Mouse (Mus musculus) bone marrow, adult 2 months (tissue): Measurements from ENCODE around the gene Ect2. TPM values are rescaled to one million over a fixed set of nuclear protein-coding genes. Genes with fewer than 3 reads are reported as not detected.

ENCODE experiments used
- H3K27ac ChIP-seq: fragments of 200-500 bp; 2 replicates; pipeline ENCODE4 v1.5.1; 2012; ENCODE audit warnings: low read depth, mild to moderate bottlenecking, control low read depth, inconsistent platforms, low read length; ENCODE audit not compliant: control insufficient read depth, poor library complexity, insufficient read depth
- H3K4me1 ChIP-seq: fragments of 200-500 bp; 2 replicates; pipeline ENCODE4 v1.6.1; 2011; ENCODE audit warnings: low read length; ENCODE audit not compliant: control insufficient read depth, insufficient read depth
- H3K4me3 ChIP-seq: fragments of 200-500 bp; replicated peaks from 2 replicates; pipeline ENCODE3; 2011; ENCODE audit warnings: mild to moderate bottlenecking, low read depth, low read length, control low read depth; ENCODE audit not compliant: control insufficient read depth
- CTCF ChIP-seq: fragments of 200-500 bp; IDR thresholded peaks from 2 replicates; pipeline ENCODE4 v1.5.1; 2011; ENCODE audit warnings: low read length, control low read depth; ENCODE audit not compliant: control insufficient read depth, insufficient read depth
- POLR2A ChIP-seq: fragments of 200-500 bp; IDR thresholded peaks from 2 replicates; pipeline ENCODE4 v1.6.1; 2011; ENCODE audit warnings: low read depth, mild to moderate bottlenecking, control low read depth, low read length, borderline replicate concordance; ENCODE audit not compliant: control insufficient read depth
- WGBS: fragments of 180-500 bp; shearing (Covaris S2); methylation state at CpG from one replicate; pipeline ENCODE4 v1.1.7; 2018; 5-methylcytosine and 5-hydroxymethylcytosine counted together
- polyA plus RNA-seq: library from polyadenylated mRNA; stranded (reverse); fragments of >200 nt; gene quantifications from 2 replicates; pipeline ENCODE4 v1.2.4, GENCODE M21; 2011; ENCODE audit warnings: low replicate concordance; ENCODE audit not compliant: missing spikeins, insufficient read depth, insufficient read length

The Ect2 gene
- polyA plus RNA-seq, 1 experiment: 28.8 TPM

DNA sequence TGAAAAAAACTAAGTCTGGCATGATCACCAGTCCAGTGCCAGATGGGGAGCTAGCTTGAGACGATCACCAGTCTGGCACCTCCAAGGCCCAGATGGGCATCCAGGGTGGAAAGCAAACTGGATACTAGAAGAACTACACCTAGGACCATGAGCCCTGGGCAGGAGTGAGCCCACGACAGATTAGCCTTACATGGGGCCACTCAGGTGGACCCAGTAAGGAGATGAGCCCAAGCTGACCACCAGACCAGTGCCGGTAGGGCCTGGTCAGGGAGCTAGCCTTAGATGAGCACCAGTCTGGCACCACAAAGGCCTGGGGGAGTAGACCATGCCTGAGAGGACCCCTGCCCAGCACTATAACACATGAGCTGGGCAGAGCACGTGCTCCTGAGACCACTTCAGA lies 44.6 kb downstream of the Ect2 start:
- no peak for TF ChIP-seq CTCF
- TF ChIP-seq POLR2A: no peak
- WGBS: 91% methylated on average over 4 of the region's 4 CpGs
- Histone ChIP-seq H3K4me1 (no peaks in the 10 kb centered on the region), H3K4me3 (no peak overlapping the region), H3K27ac (no peak overlapping the region)

DNA sequence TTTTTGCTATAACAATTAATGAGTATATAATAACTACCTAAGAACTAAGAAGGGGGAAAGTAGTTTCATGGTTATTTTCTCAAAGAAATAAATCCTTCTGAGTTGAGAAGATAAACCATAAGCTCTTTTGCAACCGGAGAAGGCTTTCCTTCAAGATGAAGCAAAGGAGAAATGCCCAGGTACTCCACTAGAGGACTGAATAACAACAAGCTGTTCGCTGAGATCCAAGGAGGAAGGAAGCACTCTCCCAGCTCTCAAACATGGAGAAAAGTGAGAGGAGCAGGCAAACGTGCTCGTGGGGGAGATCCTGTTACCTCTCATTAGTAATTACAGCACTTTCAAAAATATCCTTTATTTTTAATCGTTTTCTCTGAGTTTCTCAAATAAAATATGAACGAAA lies 46.5 kb downstream of the Ect2 start:
- TF ChIP-seq POLR2A (no peak), CTCF (no peak)
- Histone ChIP-seq H3K27ac (no peak overlapping the region), H3K4me1 (no peaks in the 10 kb centered on the region), H3K4me3 (no peak overlapping the region)
- WGBS: 84% methylated on average over 6 of the region's 6 CpGs

DNA sequence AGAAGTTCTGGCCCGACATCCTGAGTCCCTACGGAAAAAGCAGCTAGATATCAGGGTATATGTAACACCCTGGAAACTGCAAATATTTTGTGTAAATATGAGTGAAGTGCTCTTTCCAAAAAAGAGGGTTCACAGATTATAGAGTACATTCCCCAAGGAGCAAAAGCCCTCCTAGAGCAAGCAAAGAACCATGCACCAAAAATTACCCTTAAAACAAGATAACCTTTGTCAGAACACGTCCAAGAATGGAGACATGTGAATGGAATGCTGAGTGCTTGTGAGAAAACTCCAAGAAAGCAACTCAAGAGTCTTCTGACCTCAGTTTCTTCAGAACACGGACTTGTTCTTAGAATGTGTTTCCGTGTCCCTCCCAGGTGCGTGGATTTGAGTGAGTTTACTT lies 50.7 kb downstream of the Ect2 start:
- Histone ChIP-seq H3K27ac (no peak overlapping the region), H3K4me1 (no peaks in the 10 kb centered on the region), H3K4me3 (no peak overlapping the region)
- WGBS: 97% methylated on average over 6 of the region's 6 CpGs
- TF ChIP-seq CTCF (no peak), POLR2A (no peak)

DNA sequence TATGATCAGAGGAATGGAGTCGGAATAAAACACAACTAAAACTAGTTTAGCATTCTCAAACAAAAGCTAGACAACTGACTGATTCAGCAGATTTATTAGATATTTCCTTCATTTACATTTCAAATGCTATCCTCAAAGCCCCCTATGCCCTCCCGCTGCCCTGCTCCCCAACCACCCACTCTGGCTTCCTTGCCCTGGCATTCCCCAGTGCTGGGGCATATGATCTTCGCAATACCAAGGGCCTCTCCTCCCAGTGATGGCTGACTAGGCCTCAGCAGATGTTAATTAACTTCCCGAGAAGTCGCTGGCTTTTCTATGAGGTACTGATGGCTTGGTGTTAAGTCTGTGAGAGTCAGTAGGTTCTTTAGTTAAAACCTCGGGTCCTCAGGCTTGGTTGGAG lies 55.0 kb downstream of the Ect2 start:
- no peak overlapping the region for H3K4me3 ChIP-seq
- TF ChIP-seq POLR2A (no peak), CTCF (no peak)
- H3K4me1 ChIP-seq: no peaks in the 10 kb centered on the region
- H3K27ac ChIP-seq: no peak overlapping the region
- 93% methylated on average over 6 of the region's 6 CpGs for WGBS

DNA sequence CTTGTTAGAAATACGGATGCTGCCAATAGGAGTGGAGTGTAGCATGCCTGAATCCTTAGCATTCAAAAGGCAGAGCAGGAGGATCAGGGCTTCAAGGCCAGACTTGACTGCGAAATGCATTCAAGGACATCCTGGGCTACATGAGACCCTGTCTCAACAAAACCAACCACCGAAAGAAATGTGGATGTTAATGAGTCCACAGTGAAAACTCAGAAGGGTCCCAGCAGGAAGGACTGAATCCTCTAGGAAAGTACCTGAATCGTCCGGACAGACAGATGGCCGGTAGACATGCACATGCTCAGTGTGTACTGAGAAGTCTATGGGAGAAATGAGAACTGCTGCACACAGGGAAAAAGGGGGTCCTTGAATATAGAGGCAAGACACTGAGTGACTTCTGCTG lies 67.5 kb downstream of the Ect2 start:
- H3K4me3 ChIP-seq: no peak overlapping the region
- WGBS: 97% methylated on average over 6 of the region's 6 CpGs
- H3K4me1 ChIP-seq: no peaks in the 10 kb centered on the region
- TF ChIP-seq CTCF (no peak), POLR2A (no peak)
- H3K27ac ChIP-seq: no peak overlapping the region

DNA sequence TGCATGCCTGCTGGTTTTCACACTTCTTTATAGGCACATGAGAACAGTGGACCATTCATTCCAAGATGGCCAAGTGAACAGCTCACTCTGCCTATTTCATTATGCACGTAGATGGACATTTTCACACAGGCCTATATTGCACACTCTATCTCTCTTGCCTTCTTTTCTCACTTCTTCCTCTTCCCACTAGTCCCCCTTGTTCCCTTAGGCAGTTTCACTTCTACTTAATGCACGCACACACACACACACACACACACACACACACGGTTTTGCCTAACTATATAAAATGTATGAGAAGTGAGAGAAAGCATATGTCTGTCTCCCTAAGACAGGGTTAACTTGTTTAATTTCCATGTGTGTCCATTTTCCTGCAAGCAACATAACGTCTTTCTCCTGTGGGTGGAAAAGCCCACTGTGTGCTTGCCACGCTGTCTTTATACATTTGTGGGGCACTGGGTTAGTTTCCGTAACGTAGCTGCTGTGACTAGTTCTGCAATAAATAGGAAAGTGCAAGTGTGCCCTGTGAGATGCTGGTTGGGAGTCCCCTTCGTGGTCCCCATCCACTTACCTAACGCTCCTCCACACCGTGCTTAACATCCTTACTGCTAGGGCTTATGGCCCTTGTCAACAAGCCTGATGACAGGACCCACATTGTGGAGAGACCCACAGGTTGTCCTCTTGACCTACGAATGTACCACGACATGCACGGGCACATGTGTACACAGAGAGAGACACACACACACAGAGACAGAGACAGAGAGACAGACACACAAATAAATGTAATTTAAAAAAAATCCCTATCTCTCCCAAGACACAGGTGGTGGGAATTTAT lies 72.2 kb downstream of the Ect2 start:
- WGBS: 78% methylated on average over 13 of the region's 13 CpGs

DNA sequence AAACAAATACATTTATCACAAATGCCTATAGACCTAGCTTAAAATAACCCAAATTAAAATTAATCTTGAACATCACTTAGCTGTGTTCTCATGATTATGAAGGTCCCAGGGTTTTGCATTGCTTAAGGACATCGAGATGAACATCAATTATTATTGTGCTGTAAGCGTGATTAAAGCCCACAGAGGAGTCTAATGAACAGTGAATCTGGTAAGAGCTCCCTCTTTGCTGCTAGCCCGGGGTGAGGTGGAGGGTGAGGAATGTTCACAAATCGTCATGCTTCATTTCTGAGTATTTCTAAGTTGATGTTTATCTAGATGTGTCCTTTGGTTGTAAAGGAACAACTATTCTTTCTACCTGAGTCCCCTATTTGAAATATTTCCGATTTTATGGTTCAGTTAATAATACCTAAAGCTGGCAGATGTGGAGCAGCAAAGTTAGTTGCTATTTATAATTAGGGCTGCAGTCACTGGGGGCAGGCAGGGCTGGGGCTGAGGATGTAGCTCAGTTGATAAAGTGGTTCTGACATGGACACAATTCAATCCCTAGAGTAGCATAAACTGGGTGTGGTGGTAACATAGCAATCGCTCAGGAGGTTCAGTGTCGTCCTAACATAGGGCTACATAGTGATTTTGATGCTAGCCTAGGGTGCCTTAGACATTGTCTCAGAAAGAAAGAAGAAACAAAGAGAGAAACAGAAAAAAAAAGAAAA lies 73.5 kb downstream of the Ect2 start:
- no peak overlapping the region for H3K4me3 ChIP-seq
- no peak overlapping the region for H3K27ac ChIP-seq
- H3K4me1 ChIP-seq: no peaks in the 10 kb centered on the region
- no peak for TF ChIP-seq POLR2A
- TF ChIP-seq CTCF: no peak
- WGBS: 81% methylated on average over 7 of the region's 7 CpGs

More for the DNA sequence above, 72.2 kb downstream of the Ect2 start:
- Histone ChIP-seq H3K27ac (no peak overlapping the region), H3K4me1 (no peaks in the 10 kb centered on the region), H3K4me3 (no peak overlapping the region)
- TF ChIP-seq CTCF (no peak), POLR2A (no peak)

DNA sequence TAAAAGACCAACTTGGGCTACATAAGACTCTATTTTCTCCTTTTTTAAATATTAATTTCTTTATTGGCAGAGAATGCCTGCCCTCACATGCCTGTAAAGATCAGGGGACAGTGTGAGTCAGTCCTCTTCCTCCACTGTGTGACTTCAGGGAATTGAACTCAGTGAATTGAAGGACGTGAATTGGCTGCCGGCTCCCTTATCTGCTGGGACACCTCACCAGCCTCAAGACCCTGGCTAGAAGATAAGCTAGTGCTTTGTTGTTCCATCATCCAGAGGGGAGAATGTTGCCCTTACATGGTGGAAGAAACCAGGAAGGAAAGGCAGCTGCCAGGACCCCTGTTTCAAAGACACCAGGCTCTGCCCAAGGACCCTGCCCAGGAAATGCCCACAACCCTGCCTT lies 79.8 kb downstream of the Ect2 start:
- TF ChIP-seq POLR2A: no peak
- TF ChIP-seq CTCF: no peak
- no peaks in the 10 kb centered on the region for H3K4me1 ChIP-seq
- 44% methylated on average over 2 of the region's 2 CpGs for whole genome bisulfite sequencing
- H3K27ac ChIP-seq: no peak overlapping the region
- no peak overlapping the region for H3K4me3 ChIP-seq

DNA sequence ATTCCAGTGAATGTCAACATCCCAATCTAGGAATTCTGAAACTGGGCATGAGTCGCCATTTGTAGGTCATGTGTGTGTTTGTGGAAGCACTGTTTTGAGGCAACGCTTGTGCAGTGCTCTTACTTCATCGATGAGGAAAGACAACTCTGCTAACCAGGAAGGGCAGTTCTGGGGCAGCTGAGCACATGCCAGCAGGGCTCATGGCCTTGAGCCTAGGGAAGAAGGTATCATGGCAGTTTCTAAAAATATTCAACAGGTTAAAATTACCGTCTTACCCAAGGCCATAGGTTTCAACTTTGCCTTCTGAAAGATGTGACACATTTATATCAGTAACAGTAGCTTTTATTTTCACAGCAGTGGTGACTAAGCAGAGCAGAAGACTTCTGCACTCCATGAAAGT lies 82.0 kb downstream of the Ect2 start:
- WGBS: 73% methylated on average over 4 of the region's 4 CpGs
- Histone ChIP-seq H3K27ac (no peak overlapping the region), H3K4me1 (no peaks in the 10 kb centered on the region), H3K4me3 (no peak overlapping the region)
- TF ChIP-seq POLR2A (no peak), CTCF (no peak)
